Mouse (Mus musculus): ENCODE data around the gene Cytip.

- no peak for TF ChIP-seq CTCF (IDR thresholded peaks at IDR 0.05; ENCODE audit: low read depth)
- no peak for TF ChIP-seq EP300 (IDR thresholded peaks at IDR 0.05; ENCODE audit: low read depth)
Measured at GRCm38 (mm10) chr2:58167654-58168053, 27.7 kb downstream of the Cytip start.
